Mouse (Mus musculus): ENCODE data around the gene Lrrc23. TPM values are rescaled to one million over a fixed set of nuclear protein-coding genes. Genes with fewer than 3 reads are reported as not detected.

Gene Lrrc23
- total RNA-seq, 2 experiments from 2014 or later = 0.17 TPM; not detected in 1

- peak; percentile 59 for ATAC-seq (replicated peaks; ENCODE audit: poor library complexity)
Observed at GRCm38 (mm10) chr6:124745490-124746295, 33.8 kb downstream of the Lrrc23 start.

GRCm38 (mm10) chr6:124744755-124745321 is 34.7 kb downstream of the Lrrc23 start:
- no peak for ATAC-seq (replicated peaks; ENCODE audit: poor library complexity)

GRCm38 (mm10) chr6:124743647-124744046 is 35.9 kb downstream of the Lrrc23 start:
- ATAC-seq (replicated peaks; ENCODE audit: poor library complexity) = no peak

- no peak for ATAC-seq (replicated peaks; ENCODE audit: poor library complexity)
Observed at GRCm38 (mm10) chr6:124742839-124743514, 36.5 kb downstream of the Lrrc23 start.

- no peak for ATAC-seq (replicated peaks; ENCODE audit: poor library complexity)
Observed at GRCm38 (mm10) chr6:124741842-124742241, 37.7 kb downstream of the Lrrc23 start.

GRCm38 (mm10) chr6:124740888-124741761 is 38.4 kb downstream of the Lrrc23 start, which contains the start of gene Grcc10:
Grcc10 (minus strand) TSS chr6:124741374.
- peak; percentile 57 for ATAC-seq (replicated peaks; ENCODE audit: poor library complexity)

GRCm38 (mm10) chr6:124740211-124740887 is 39.2 kb downstream of the Lrrc23 start:
- peak; percentile 47 for ATAC-seq (replicated peaks; ENCODE audit: poor library complexity)

- no peak for ATAC-seq (replicated peaks; ENCODE audit: poor library complexity)
Observed at GRCm38 (mm10) chr6:124739231-124739796, 40.2 kb downstream of the Lrrc23 start.

- ATAC-seq (replicated peaks; ENCODE audit: poor library complexity) = peak; percentile 30
Observed at GRCm38 (mm10) chr6:124738511-124739023, 41.0 kb downstream of the Lrrc23 start, which contains the start of gene Ptpn6. Ptpn6 (minus strand) TSS chr6:124738714.

- no peak for ATAC-seq (replicated peaks; ENCODE audit: poor library complexity)
Observed at GRCm38 (mm10) chr6:124737040-124737439, 42.5 kb downstream of the Lrrc23 start.

- ATAC-seq (replicated peaks; ENCODE audit: poor library complexity) = no peak
Observed at GRCm38 (mm10) chr6:124734417-124734816, 45.1 kb downstream of the Lrrc23 start.

- ATAC-seq (replicated peaks; ENCODE audit: poor library complexity) = peak; percentile 81
Observed at GRCm38 (mm10) chr6:124732476-124733370, 46.8 kb downstream of the Lrrc23 start.

- ATAC-seq (replicated peaks; ENCODE audit: poor library complexity) = no peak
Observed at GRCm38 (mm10) chr6:124731038-124731437, 48.5 kb downstream of the Lrrc23 start.

- peak; percentile 65 for ATAC-seq (replicated peaks; ENCODE audit: poor library complexity)
Observed at GRCm38 (mm10) chr6:124729850-124730705, 49.4 kb downstream of the Lrrc23 start.

GRCm38 (mm10) chr6:124728621-124729020 is 50.9 kb downstream of the Lrrc23 start:
- ATAC-seq (replicated peaks; ENCODE audit: poor library complexity) = no peak

- ATAC-seq (replicated peaks; ENCODE audit: poor library complexity) = 0 out of 2 replicates have a peak, but pooled peaks have one; percentile 14
Observed at GRCm38 (mm10) chr6:124724472-124724871, 55.1 kb downstream of the Lrrc23 start.

- peak; percentile 56 for ATAC-seq (replicated peaks; ENCODE audit: poor library complexity)
Observed at GRCm38 (mm10) chr6:124723541-124723940, 56.0 kb downstream of the Lrrc23 start.
